Mouse (Mus musculus): ENCODE measurements around the gene Pusl1. TPM values are rescaled to one million over a fixed set of nuclear protein-coding genes. Genes with fewer than 3 reads are reported as not detected.

The Pusl1 gene
- polyA plus RNA-seq, 2 experiments = 12.9 to 16.8 TPM

GRCm38 (mm10) chr4:155899355-155899754, 7.8 kb upstream of the Pusl1 start:
- H3K36me3 ChIP-seq (replicated peaks; ENCODE audit: control insufficient read depth, insufficient read depth, low read depth) = peaks cover 22% of the 10 kb centered on the region
- no peaks in the 10 kb centered on the region for H3K27me3 ChIP-seq (ENCODE audit: control insufficient read depth, insufficient read depth, low read length)
- no peak overlapping the region for H3K4me3 ChIP-seq (ENCODE audit: insufficient read depth in 1 of 2, low read depth in 2 of 2, low read length in 2 of 2)
- H3K4me2 ChIP-seq (ENCODE audit: low read depth) = no peak overlapping the region
- ATAC-seq (ENCODE audit: insufficient read depth) = no peak
- no peak for DNase-seq (ENCODE audit: low read depth in 3 of 3, low spot score in 3 of 3)
- H3K27ac ChIP-seq = no peak overlapping the region
- no peak overlapping the region for H3K9ac ChIP-seq (replicated peaks)
- H3K9me3 ChIP-seq (ENCODE audit: control insufficient read depth, low read length) = no peaks in the 10 kb centered on the region
- TF ChIP-seq CTCF (IDR thresholded peaks at IDR 0.05; ENCODE audit: low read depth) (no peak), EP300 (IDR thresholded peaks at IDR 0.05; ENCODE audit: low read depth) (no peak)
- WGBS (ENCODE audit: insufficient replicate concordance) = 90% methylated on average over 7 of the region's 7 CpGs
- peaks cover 6 to 13% of the 10 kb centered on the region in 2 experiments for H3K4me1 ChIP-seq (replicated peaks; ENCODE audit: control insufficient read depth in 2 of 2, insufficient read depth in 2 of 2, low read length in 1 of 2)

GRCm38 (mm10) chr4:155898318-155898717, 6.7 kb upstream of the Pusl1 start:
- Histone ChIP-seq H3K4me3 (ENCODE audit: insufficient read depth in 1 of 2, low read depth in 2 of 2, low read length in 2 of 2) (no peak overlapping the region), H3K36me3 (replicated peaks; ENCODE audit: control insufficient read depth, insufficient read depth, low read depth) (peaks cover 16% of the 10 kb centered on the region), H3K27ac (no peak overlapping the region), H3K27me3 (ENCODE audit: control insufficient read depth, insufficient read depth, low read length) (no peaks in the 10 kb centered on the region), H3K9me3 (ENCODE audit: control insufficient read depth, low read length) (no peaks in the 10 kb centered on the region), H3K4me2 (ENCODE audit: low read depth) (no peak overlapping the region), H3K9ac (replicated peaks) (no peak overlapping the region), H3K4me1 (replicated peaks; ENCODE audit: control insufficient read depth in 2 of 2, insufficient read depth in 2 of 2, low read length in 1 of 2) (peaks cover 16 to 23% of the 10 kb centered on the region in 2 experiments)
- TF ChIP-seq EP300 (IDR thresholded peaks at IDR 0.05; ENCODE audit: low read depth) = no peak
- no peak for TF ChIP-seq CTCF (IDR thresholded peaks at IDR 0.05; ENCODE audit: low read depth)
- 85% methylated on average over 2 of the region's 2 CpGs for WGBS (ENCODE audit: insufficient replicate concordance)
- ATAC-seq (ENCODE audit: insufficient read depth) (no peak), DNase-seq (ENCODE audit: low read depth in 3 of 3, low spot score in 3 of 3) (no peak)

GRCm38 (mm10) chr4:155896461-155896860, 4.9 kb upstream of the Pusl1 start:
- 91% methylated on average over 12 of the region's 12 CpGs for WGBS (ENCODE audit: insufficient replicate concordance)
- Histone ChIP-seq H3K27ac (no peak overlapping the region), H3K4me1 (replicated peaks; ENCODE audit: control insufficient read depth in 2 of 2, insufficient read depth in 2 of 2, low read length in 1 of 2) (peaks cover 16 to 30% of the 10 kb centered on the region in 2 experiments), H3K4me3 (ENCODE audit: insufficient read depth in 1 of 2, low read depth in 2 of 2, low read length in 2 of 2) (no peak overlapping the region), H3K27me3 (ENCODE audit: control insufficient read depth, insufficient read depth, low read length) (no peaks in the 10 kb centered on the region), H3K9me3 (ENCODE audit: control insufficient read depth, low read length) (no peaks in the 10 kb centered on the region), H3K9ac (replicated peaks) (no peak overlapping the region), H3K4me2 (ENCODE audit: low read depth) (no peak overlapping the region), H3K36me3 (replicated peaks; ENCODE audit: control insufficient read depth, insufficient read depth, low read depth) (peaks cover 5% of the 10 kb centered on the region)
- no peak for DNase-seq (ENCODE audit: low read depth in 3 of 3, low spot score in 3 of 3)
- TF ChIP-seq CTCF (IDR thresholded peaks at IDR 0.05; ENCODE audit: low read depth) = no peak
- no peak for ATAC-seq (ENCODE audit: insufficient read depth)

- H3K9ac ChIP-seq (replicated peaks) = no peak overlapping the region
- DNase-seq (ENCODE audit: low read depth in 3 of 3, low spot score in 3 of 3) (no peak), ATAC-seq (ENCODE audit: insufficient read depth) (no peak)
- H3K27me3 ChIP-seq (ENCODE audit: control insufficient read depth, insufficient read depth, low read length) = no peaks in the 10 kb centered on the region
- H3K27ac ChIP-seq = no peak overlapping the region
- 81% methylated on average over 4 of the region's 4 CpGs for WGBS (ENCODE audit: insufficient replicate concordance)
- H3K4me1 ChIP-seq (replicated peaks; ENCODE audit: control insufficient read depth in 2 of 2, insufficient read depth in 2 of 2, low read length in 1 of 2) = peaks cover 16 to 30% of the 10 kb centered on the region in 2 experiments
- no peaks in the 10 kb centered on the region for H3K9me3 ChIP-seq (ENCODE audit: control insufficient read depth, low read length)
- H3K4me2 ChIP-seq (ENCODE audit: low read depth) = no peak overlapping the region
- peaks cover 5% of the 10 kb centered on the region for H3K36me3 ChIP-seq (replicated peaks; ENCODE audit: control insufficient read depth, insufficient read depth, low read depth)
- TF ChIP-seq EP300 (IDR thresholded peaks at IDR 0.05; ENCODE audit: low read depth) (no peak), CTCF (IDR thresholded peaks at IDR 0.05; ENCODE audit: low read depth) (no peak)
- H3K4me3 ChIP-seq (ENCODE audit: insufficient read depth in 1 of 2, low read depth in 2 of 2, low read length in 2 of 2) = no peak overlapping the region
Measured at GRCm38 (mm10) chr4:155895826-155896225, 4.2 kb upstream of the Pusl1 start.

GRCm38 (mm10) chr4:155895216-155895615, 3.6 kb upstream of the Pusl1 start:
- DNase-seq (ENCODE audit: low read depth in 3 of 3, low spot score in 3 of 3) = no peak
- H3K9ac ChIP-seq (replicated peaks) = no peak overlapping the region
- no peaks in the 10 kb centered on the region for H3K27me3 ChIP-seq (ENCODE audit: control insufficient read depth, insufficient read depth, low read length)
- H3K4me3 ChIP-seq (ENCODE audit: insufficient read depth in 1 of 2, low read depth in 2 of 2, low read length in 2 of 2) = no peak overlapping the region
- 59% methylated on average over 6 of the region's 6 CpGs for WGBS (ENCODE audit: insufficient replicate concordance)
- H3K4me1 ChIP-seq (replicated peaks; ENCODE audit: control insufficient read depth in 2 of 2, insufficient read depth in 2 of 2, low read length in 1 of 2) = peaks cover 16 to 30% of the 10 kb centered on the region in 2 experiments
- no peak for TF ChIP-seq EP300 (IDR thresholded peaks at IDR 0.05; ENCODE audit: low read depth)
- H3K27ac ChIP-seq = no peak overlapping the region
- peaks cover 5% of the 10 kb centered on the region for H3K36me3 ChIP-seq (replicated peaks; ENCODE audit: control insufficient read depth, insufficient read depth, low read depth)
- H3K4me2 ChIP-seq (ENCODE audit: low read depth) = no peak overlapping the region; the same call in 1 of the 2 replicates
- no peaks in the 10 kb centered on the region for H3K9me3 ChIP-seq (ENCODE audit: control insufficient read depth, low read length)
- no peak for ATAC-seq (ENCODE audit: insufficient read depth)
